Mouse (Mus musculus) cortical plate, adult 2 months (tissue): ENCODE measurements around the gene 0610009B22Rik. TPM values are rescaled to one million over a fixed set of nuclear protein-coding genes. Genes with fewer than 3 reads are reported as not detected.
A peak's percentile ranks its signal among the peaks of the same experiment; 100 is the strongest.
"Not testable (repeated sequence)": the region's sequence is repeated elsewhere in the genome, so short reads cannot be mapped to it uniquely, and the experiment has no call there.

Source experiments
- H3K27ac ChIP-seq: fragments of 200-500 bp; 2 replicates; pipeline ENCODE4 v1.5.1; 2012; ENCODE audit warnings: low read length, control low read depth, inconsistent platforms; ENCODE audit not compliant: insufficient read depth
- H3K4me1 ChIP-seq: fragments of 200-500 bp; 2 replicates; pipeline ENCODE4 v1.6.1; 2011; ENCODE audit warnings: low read length; ENCODE audit not compliant: control insufficient read depth, insufficient read depth
- H3K4me3 ChIP-seq: fragments of 200-500 bp; 2 replicates; pipeline ENCODE4 v1.5.1; 2011; ENCODE audit warnings: mild to moderate bottlenecking, low read length, control low read depth; ENCODE audit not compliant: insufficient read depth
- CTCF ChIP-seq: fragments of 200-500 bp; IDR thresholded peaks from 2 replicates; pipeline ENCODE4 v1.5.1; 2011; ENCODE audit warnings: mild to moderate bottlenecking, control low read depth, low read length; ENCODE audit not compliant: insufficient read depth; ENCODE audit errors: extremely low read depth
- POLR2A ChIP-seq: fragments of 200-500 bp; IDR thresholded peaks from 2 replicates; pipeline ENCODE4 v1.6.1; 2011; ENCODE audit warnings: mild to moderate bottlenecking, low read length, control low read depth; ENCODE audit not compliant: insufficient read depth; ENCODE audit errors: extremely low read depth
- polyA plus RNA-seq: library from polyadenylated mRNA; depleted of rRNA; stranded (reverse); fragments of >200 nt; gene quantifications from 2 replicates; pipeline ENCODE4 v1.2.3, GENCODE M21; 2012; rRNA removed

The 0610009B22Rik gene
- polyA plus RNA-seq, result 37.7 and 41.1 TPM in 2 replicates

GRCm38 (mm10) chr11:51688330-51689328 is at the start of gene 0610009B22Rik:
TSS of gene 0610009B22Rik (minus strand) at chr11:51688874.
- peaks cover 2% of the 10 kb centered on the region; the same call in 1 of the 2 replicates for H3K4me1 ChIP-seq
- H3K27ac ChIP-seq, result peak within 1 kb of the TSS; percentile 100
- TF ChIP-seq POLR2A, result peak; percentile 94
- no peak for TF ChIP-seq CTCF
- H3K4me3 ChIP-seq, result peak within 1 kb of the TSS; percentile 77

GRCm38 (mm10) chr11:51734218-51734617 is 45.5 kb upstream of the 0610009B22Rik start:
- not testable (repeated sequence) for H3K4me1 ChIP-seq, H3K27ac ChIP-seq, H3K4me3 ChIP-seq

- H3K27ac ChIP-seq, result no peak overlapping the region
- TF ChIP-seq CTCF (no peak), POLR2A (no peak)
- H3K4me3 ChIP-seq, result no peak overlapping the region
These were observed 44.2 kb upstream of the 0610009B22Rik start for GRCm38 (mm10) chr11:51732883-51733282.

GRCm38 (mm10) chr11:51721066-51721465 is 32.4 kb upstream of the 0610009B22Rik start:
- no peak overlapping the region for H3K27ac ChIP-seq
- no peaks in the 10 kb centered on the region for H3K4me1 ChIP-seq
- no peak for TF ChIP-seq POLR2A
- TF ChIP-seq CTCF, result no peak
- H3K4me3 ChIP-seq, result no peak overlapping the region

More at GRCm38 (mm10) chr11:51732883-51733282, 44.2 kb upstream of the 0610009B22Rik start:
- H3K4me1 ChIP-seq, result no peaks in the 10 kb centered on the region

- H3K4me1 ChIP-seq, result no peaks in the 10 kb centered on the region
- no peak overlapping the region for H3K27ac ChIP-seq
- no peak for TF ChIP-seq CTCF
- TF ChIP-seq POLR2A, result no peak
- H3K4me3 ChIP-seq, result no peak overlapping the region
These were observed 18.4 kb upstream of the 0610009B22Rik start for GRCm38 (mm10) chr11:51707080-51707479.

GRCm38 (mm10) chr11:51706451-51706850 is 17.8 kb upstream of the 0610009B22Rik start:
- Histone ChIP-seq H3K27ac (no peak overlapping the region), H3K4me1 (no peaks in the 10 kb centered on the region), H3K4me3 (no peak overlapping the region)
- TF ChIP-seq CTCF (no peak), POLR2A (no peak)

GRCm38 (mm10) chr11:51703379-51703998 is 14.8 kb upstream of the 0610009B22Rik start:
- H3K27ac ChIP-seq, result no peak overlapping the region
- no peak overlapping the region for H3K4me3 ChIP-seq
- TF ChIP-seq CTCF (no peak), POLR2A (no peak)
- no peaks in the 10 kb centered on the region for H3K4me1 ChIP-seq

- Histone ChIP-seq H3K4me3 (no peak overlapping the region), H3K27ac (no peak overlapping the region), H3K4me1 (no peaks in the 10 kb centered on the region)
- TF ChIP-seq CTCF, result no peak
- TF ChIP-seq POLR2A, result no peak
These were observed 14.2 kb upstream of the 0610009B22Rik start for GRCm38 (mm10) chr11:51702831-51703230.

- H3K27ac ChIP-seq, result no peak overlapping the region
- H3K4me3 ChIP-seq, result no peak overlapping the region
- no peaks in the 10 kb centered on the region for H3K4me1 ChIP-seq
- TF ChIP-seq CTCF (no peak), POLR2A (no peak)
These were observed 6.3 kb upstream of the 0610009B22Rik start for GRCm38 (mm10) chr11:51694984-51695383.

GRCm38 (mm10) chr11:51690597-51690996 is 1.9 kb upstream of the 0610009B22Rik start:
- H3K4me3 ChIP-seq, H3K27ac ChIP-seq: not testable (repeated sequence)

More at GRCm38 (mm10) chr11:51690597-51690996, 1.9 kb upstream of the 0610009B22Rik start:
- not testable (repeated sequence) for H3K4me1 ChIP-seq
